Mouse (Mus musculus) layer of hippocampus, adult 11-12 months (tissue): ENCODE measurements at regions not wholly inside any gene's neighbourhood (a gene's known extent, or its start where the extent isn't known, plus 50 kb on each side); places are given as distances from the start of the nearest gene placed in this dataset.
"Not testable (repeated sequence)": the region's sequence is repeated elsewhere in the genome, so short reads cannot be mapped to it uniquely, and the experiment has no call there.

Source experiments
- DNase-seq: peaks from one replicate; pipeline ENCODE4 v3.0.0; 2022; ENCODE audit warnings: low spot score

DNA sequence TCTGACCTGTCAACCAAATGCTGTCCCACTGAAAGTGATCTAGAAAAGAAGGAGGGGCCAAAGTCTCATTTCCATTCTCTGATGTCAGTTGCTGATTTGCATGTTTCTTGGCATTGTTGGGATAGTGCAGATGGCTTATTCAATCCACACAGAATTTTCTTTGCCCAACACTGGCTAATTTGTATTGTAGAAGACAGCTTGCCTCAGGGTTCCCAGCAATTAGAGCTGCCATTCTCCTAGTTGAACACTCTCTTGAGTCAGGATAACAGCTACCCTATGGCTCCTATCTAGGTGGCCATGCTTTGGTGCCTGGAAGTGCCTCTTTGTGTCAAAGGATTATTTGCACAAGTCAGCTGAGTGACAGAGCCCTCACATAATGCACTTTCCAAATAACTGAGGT lies 569.0 kb downstream of the Lrriq3 start:
- DNase-seq = no peak

DNA sequence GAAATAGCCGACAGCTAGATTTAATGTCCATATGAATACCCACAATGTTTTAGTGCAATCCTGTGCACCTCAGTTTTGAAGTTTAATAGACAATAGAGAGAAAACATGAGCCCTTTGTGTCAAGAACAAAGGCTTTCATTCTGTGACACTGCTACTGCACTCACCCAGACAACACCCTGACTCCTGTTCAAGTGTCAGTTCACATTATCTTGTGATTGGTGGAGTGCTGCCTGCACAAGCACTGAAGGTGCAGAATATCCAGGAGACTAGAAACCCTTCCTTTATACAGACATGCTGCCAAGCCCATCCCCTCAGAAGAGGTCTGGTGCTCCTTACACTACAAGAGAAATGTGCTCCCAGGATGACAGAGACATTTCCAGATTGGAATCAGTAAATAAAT lies 579.3 kb downstream of the Lrriq3 start:
- DNase-seq = no peak

DNA sequence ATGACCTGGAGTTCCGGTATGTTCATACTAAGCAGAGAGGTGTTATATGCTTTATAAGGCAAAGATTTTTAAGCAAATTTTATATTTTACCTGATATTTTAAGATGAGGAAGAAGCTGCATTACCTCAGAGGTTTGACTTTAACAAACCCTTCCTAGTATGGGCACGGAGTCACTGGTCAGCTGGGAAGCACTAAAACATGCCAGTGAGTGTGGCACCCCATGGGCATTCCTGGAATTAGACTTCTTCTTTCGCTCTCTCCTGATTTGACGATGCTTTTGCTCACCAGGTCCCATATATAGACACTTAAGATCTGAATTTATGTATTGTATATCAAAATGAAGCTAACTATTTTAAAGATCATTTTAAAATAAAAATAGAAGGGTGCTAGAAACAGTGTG lies 587.0 kb downstream of the Lrriq3 start:
- DNase-seq = no peak

DNA sequence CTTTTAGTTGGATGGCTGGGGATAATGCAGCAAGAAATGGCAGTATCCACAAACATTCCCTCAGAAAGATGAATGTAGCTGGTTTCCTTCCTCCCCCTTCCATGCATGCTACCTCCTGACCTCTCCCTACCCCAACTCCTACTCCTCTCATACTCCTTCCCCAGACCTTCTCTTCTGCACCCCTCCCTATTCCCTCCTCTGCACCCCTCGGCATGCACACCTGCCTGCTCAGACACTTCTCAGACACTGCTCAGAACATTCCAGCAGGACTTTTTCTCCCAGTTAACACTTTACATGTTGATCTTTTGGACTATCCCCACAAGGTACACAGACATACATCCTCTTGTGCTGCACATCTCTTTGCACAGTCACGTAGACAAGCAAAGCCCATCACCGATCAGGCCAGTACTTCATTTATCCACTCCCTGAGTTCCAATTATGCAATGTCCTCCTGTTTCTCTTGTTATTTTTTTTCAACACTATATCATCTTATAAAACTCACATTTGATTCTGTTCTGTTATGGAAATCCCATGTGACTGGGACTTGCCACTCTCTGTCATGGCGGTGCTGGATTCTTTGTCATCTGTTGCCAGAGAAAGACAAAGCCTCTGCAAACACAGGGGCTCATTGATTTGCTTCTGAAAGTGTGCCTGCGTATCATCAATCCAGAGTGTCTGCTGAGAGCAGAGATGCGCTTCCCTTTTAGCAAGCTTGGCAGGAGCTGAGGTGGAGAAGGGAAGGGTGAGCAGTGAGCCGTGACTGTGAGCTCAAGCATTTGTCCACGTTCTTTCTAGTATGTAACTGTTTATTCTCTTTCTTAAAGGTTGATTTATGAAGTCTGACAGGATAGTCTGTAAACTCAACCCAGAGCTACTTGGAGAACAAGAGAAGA lies 589.9 kb downstream of the Lrriq3 start:
- DNase-seq = no peak

DNA sequence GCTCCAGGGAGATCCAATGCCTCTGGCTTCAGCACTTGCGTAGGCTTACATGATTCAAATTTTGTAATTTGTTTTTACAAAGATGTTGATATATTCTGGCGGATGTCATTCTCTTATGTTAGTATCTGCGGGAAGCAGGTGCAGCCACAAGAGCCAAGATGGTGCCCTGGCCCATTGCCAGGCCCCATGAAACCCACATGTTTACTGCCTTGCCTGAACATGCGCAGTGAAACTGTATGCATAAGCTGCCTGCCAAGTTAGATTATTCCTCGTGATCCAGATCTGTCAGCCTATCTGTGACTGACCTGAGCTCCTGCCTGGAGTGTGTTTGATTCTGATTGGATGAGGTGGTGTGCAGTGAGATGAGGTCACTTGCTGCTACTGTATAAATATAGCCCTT lies 595.1 kb downstream of the Lrriq3 start:
- peak; percentile 39 for DNase-seq

DNA sequence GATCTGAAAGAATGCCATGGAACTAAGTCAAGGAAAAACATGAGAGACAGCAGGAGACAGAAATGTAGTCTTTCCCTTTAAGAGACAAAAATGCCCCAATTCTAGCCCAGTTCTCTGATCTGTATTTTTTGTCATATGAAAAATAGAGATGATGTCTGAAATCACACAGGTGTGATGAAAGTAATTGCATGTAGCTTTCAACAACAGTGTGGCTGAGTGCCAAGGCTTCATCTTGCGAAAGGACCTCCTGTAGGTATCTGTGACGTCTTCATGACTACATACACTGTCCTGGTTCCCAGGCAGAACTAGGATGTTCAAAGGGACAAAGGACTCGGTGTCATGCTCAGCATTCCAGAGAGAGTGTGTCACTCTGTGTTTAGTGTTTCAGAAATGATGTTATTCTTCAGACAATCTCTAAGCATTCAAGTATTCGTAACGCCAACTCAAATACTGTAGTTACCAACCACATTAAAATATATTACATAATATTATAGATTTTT lies 629.8 kb downstream of the Lrriq3 start:
- DNase-seq = no peak

DNA sequence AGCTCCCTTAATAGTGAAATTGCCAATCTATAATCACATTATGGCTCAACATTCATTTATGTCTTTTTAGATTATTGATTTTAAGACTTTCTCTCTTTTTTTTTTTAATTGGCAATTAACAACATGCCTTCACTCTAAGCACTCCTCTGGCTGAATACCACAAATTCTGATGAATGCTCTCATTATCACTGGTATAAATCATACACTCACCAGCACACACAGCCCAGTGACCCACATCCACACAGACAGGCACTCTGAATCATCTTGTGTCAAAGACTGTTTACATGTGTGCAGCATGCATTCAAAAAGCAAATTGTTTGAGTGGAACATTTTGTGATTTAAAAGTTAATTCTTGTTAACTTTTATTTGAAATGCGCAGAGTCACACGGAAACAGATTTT lies 649.2 kb downstream of the Lrriq3 start:
- DNase-seq = no peak

DNA sequence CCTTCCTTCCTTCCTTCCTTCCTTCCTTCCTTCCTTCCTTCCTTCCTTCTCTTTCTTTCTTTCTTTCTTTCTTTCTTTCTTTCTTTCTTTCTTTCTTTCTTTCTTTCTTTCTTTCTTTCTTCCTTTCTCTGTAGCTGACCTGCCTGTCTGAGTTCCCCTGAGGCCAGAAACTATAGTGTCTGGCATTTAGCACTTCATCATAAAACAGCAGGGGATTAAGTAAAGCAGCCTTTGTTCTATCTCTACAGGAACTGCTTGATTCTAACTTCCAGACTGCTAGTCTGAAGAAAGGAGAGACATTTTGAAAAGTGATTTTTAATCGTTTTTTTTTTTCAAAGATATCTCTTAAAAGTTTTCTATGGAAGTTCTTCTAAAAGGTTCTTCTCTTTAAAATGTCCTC lies 653.4 kb downstream of the Lrriq3 start:
- DNase-seq = not testable (repeated sequence)

DNA sequence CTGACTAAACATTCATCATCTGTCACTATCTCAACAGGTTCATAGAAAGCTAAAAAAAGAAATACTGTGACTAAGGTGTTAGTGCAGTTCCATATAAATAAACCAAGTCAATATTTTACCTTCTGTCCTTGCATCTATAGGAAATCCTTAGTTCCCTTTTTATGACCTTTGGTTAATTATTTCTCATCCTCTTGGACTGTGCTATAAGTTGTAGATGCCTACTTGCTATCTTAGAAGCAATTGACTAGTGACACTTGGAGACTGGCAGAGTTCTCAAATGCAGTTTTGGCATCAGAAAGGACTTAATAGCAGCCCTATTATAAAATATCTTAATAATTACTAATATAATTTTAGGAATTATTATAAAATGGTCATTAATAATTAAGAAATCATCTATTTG lies 654.3 kb downstream of the Lrriq3 start:
- DNase-seq = no peak

DNA sequence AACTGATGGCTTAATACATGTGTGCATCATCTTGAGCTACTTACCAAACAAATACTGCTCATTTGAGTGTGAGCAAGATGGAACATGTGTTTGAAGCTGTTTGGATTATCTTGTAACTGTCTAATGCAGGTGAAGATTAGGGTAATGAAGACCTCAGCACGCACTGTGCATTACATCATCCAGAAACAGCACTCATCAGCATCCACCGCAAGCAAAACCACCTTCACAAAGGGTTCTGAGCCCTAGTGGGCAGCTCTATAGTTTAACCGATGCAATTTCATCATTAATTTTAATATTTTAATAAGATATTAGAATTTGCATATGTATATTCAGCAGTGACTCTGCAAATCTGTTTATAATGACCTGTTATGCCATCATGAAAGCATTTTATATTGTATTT lies 664.1 kb downstream of the Lrriq3 start:
- no peak for DNase-seq

DNA sequence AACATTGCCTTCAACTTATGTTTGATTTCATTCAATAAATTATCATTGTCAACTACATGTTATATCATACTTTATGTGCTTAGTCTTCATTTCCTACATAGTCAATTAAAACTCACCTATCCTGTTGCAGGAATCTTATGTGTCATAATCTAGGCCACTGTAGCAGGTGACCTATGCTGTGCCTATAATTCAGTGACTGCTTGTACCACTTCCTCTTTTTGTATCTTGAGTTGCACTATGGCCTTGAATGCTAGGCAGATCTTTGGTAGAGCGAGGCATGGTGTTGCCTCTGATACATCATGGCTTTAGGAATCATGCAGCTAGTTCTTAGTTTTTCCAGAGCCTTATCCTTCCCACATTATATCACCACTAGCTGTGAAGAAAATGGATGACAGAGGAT lies 682.8 kb downstream of the Lrriq3 start:
- DNase-seq = no peak

DNA sequence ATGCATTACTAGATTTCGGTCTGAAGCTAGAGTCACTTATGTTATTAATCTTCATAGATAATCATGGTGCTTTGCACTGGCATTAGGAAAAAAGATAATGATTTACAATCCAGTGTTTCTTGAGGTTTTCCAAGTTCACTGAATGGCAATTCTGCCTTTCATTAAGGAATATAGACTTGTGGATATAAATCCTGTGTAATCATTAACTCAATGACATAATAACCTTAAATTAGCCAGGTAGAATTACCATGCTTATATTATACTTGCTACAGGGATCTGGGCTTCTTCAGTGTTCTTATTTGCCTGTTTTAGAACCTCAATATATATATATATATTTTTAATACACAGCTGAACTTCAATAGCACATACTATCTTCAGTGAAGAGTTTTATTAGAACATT lies 683.8 kb downstream of the Lrriq3 start:
- no peak for DNase-seq

DNA sequence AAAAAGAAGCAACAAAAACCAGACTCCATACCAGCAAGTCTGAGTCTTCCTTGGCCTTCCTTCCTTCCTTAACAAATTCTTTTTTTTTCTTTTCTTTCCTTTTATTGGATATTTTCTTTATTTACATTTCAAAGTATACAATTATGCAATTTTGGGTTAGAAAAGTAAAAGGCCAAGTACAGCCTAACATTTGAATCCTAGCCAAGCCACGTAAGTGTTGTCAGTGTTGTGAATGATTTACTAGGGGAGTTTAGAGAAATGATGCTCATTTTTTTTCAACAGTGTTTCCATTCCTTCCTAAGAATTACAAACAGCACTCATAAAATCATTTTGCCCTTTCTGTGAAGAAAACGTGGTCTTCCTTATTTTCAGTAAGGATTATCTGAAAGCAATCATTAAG lies 722.5 kb downstream of the Lrriq3 start:
- no peak for DNase-seq

DNA sequence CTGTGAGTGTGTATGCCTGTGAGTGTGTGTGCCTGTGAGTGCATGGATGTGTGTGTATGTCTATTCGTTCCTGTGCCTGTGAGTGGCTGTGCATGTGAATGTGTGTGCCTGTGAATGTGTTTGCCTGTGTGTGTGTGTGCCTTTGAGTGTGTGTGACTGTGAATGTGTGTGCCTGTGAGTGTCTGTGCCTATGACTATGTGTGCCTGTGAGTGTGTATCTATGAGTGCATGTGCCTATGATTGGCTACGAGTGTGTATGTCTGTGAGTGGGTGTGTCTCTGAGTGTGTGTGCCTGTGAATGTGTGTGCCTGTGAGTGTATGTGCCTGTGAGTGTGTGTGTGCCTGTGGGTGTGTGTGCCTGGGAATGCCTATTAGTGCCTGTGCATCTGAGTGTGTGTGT lies 731.6 kb downstream of the Lrriq3 start:
- DNase-seq = no peak

DNA sequence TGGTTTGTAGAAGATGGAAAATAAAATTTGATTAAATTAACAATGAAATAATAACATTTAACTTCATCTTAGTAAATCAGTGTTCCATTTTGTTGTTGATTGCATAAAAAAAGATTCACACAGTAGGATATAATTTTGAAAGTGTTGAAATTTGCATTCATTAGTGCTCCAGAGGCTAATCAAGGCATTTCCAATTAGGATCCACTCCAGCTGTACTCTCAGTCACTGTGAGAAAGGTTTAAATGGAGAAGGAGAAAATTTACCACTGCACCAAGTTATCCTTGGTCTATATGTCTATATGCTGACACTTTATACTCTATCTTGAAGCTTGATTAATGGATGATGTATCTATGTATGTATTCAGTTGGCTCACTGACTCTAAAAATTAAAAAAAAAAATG lies 695.3 kb upstream of the Negr1 start:
- DNase-seq = no peak

DNA sequence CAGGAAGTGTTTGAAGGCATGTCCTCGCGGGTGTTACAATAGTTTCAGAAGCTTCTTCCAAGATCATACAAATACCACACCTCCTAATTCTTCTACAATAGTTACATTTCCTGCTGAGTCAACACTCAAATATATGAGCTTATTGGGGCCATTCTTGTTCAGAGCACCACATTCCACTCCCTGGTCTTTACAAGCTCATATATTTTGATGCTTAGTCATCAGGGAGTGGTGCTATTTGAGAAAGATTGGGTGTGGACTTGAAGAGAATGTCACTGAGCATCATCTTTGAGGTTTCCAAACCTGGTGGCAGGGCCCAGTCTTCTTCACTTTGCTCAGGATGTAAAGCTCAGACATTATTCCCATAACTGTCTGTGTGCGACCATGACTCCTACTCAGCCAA lies 685.9 kb upstream of the Negr1 start:
- DNase-seq = no peak

DNA sequence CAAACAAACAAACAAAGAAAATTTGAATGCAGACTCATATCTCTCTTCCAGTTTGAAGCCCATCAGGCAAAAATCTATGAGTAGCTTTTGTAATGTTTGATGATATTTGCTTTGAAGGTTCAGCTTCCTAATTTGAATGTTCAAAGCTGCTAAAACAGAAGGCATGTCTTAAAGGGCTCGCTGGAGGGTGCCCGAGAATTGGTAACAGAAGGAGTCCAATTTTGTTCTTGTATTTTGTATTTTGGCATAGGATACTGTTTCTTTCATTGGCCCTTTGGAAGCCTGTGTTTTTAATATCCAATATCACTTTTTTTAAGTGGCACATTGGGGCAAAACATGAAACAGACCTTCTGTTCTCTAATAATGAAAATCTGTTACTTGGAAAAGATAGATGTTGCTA lies 683.2 kb upstream of the Negr1 start:
- no peak for DNase-seq

DNA sequence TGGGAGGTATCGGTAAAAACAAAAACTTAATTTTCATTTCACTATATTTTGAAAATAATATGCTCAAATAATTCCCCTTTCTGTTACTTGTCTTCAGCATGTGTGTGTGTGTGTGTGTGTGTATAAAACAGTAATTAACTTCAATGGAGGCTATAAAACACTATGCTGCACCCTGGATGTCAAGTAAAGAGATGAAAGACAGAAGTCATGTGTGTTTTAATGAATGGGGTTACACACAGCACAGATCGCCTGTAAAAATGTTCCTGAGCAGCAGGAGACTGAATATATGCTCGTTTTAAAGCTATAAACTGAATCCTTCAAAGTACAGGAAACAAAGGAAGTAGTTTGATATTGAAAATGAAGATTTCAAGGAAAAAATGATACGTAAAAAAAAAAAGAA lies 680.9 kb upstream of the Negr1 start:
- DNase-seq = no peak

DNA sequence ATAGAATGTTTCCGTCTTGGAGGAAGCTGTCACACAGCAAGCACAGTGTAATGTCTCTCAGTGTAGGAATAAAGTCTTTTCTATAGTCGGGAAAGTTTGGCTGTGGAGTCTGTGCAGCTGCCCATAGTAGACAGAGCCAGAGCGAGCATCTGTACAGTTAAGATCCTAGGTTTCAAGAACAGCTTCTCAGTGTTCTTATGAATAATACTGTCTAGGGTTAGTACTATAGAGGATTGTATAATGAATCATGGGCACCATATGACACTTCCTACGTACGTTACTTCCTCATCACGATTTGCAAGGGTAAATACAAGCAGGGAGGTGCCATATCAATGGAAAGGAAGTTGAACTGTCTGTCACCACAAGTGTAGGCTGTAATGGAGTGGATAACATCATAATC lies 645.6 kb upstream of the Negr1 start:
- peak; percentile 20 for DNase-seq

DNA sequence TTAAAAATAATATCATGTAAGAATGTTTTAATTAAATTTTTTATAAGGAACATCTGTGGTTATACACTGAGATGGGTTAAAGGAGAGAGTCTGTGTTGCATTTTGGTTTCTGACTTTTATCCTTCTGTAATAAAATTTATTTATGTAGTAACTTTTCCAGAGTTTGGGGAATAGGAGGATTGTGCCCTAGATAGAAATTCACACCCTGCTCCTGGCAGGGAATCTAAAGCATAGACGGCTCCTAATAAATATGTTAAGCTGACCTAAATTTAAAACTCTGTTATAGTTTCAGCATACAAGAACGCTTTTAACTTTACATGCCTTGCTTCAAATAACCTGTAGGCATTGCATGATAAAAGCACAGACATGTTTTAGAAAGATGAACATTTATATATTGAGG lies 618.7 kb upstream of the Negr1 start:
- no peak for DNase-seq

DNA sequence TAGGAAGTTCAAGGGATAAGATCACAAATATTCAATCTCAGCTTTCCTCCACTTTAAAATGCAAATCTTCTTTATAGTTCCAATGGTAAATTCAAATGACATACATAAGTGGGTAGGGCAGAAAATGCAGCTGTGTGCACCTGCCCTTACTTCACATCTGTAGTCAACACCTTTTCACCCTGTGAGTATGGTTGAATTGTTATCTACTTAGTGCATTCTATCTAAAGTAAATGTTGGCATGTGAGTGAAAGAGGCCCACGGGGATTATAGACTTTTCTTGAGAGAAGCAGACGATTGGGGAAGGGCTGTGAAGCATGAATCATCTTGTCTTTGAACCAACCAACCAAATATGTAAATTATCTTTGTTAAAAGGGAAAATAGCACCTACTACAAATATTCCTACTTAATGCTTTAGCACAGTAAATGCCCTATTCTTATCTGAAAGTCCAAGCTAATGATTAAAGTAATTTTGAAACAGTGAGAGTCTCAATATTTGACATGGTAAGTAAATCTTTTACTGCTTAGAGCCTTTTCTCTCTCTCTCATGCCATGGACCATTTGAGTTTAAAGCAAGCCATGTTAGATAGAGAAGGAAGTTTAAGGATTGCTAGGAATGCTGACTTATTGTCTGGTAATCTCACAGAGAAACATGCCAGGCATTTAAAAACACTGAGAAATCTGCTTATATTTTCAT lies 617.4 kb upstream of the Negr1 start:
- DNase-seq = no peak

DNA sequence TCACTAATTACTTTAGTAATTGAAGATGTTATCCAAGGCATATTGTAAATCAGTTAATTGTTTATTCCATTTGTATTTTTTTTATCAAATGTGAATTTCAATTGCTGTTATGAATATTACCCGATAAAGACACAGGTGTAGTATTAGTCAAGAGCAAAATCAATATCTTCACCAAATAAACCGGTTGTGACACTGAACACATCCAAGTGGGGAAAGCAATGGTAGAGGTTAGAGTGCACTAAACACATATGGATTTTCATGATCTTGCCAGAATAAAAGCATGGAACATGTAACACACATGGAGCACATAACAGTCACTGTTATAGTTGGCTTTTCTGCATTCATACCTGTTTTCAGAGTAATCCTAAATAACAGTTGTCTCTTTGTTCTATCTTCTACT lies 616.4 kb upstream of the Negr1 start:
- no peak for DNase-seq

DNA sequence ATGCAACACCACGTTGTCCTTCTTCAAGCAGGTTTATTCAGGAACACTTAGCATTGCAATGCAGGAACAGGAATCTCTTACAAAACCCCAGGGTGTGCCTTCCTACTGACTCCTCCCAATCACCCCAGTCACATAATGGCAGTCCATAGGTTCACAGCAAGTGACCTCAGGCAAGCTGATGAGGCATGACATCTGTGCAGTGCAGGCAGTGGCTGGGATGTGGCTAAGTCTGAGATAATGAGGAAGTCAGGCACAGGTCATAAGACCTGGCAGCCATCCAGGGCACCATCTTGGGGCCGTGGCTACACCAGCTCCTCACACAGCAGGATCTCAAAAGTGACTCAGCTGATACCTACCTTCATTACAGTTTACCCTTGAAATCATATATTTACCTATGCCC lies 599.1 kb upstream of the Negr1 start:
- DNase-seq = not testable (repeated sequence)

DNA sequence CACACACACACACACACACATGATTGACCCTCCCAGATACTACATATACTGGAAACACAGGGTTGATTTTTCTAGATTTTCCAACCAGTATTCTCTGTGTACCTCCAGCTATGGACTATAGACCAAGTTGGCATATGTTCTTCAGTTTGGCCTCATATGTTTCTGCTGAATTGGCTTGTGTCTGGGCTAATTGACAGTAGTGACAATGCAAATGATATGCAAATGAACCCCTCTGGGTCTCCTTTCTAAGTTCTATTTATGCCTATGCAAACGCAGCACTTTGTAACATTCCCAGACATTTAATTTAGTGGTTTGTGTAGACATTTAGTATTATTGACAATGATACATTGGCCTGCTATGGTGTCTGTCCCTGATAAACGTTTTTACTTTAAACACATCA lies 582.0 kb upstream of the Negr1 start:
- no peak for DNase-seq
